Mouse (Mus musculus): ENCODE measurements at regions not wholly inside any gene's neighbourhood (a gene's known extent, or its start where the extent isn't known, plus 50 kb on each side); places are given as distances from the start of the nearest gene placed in this dataset.

DNA sequence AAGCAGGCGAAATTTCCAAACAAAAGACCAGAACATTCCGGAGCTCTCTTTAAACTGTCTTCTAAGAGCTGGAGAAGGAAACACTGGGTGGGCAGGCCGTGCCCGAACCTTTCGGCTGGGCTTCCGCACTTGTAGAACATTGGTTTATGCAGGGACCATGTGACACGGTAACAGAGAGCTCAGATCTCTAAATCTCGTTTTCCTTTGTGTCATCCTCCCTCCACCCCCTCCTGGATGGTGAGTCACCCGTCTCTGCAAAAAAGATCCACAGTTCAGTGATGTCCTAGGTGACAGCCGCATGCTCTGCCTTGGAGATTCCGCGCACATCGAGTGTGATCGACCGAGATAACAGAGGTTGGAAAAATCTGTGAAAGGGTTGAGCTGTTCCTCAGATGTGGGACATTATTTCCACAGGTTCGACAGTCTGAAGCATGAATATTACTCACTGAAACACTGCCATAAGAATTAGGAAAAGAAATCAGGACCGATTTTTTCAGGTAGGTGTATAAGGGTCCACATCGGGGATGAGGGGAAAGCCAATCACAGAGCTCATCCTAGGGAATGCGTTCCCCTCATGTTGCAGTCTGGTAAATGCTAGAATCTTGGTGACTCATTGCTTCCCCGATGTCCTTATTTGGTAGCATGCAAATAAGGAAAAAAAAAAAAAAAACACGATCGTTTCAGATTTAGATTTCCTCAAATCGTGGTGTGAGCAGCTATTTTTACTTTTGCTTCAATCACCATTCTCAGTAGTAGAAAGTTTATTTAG lies 70.0 kb upstream of the Foxo1 start:
- peak; percentile 42 to 43 for DNase-seq

DNA sequence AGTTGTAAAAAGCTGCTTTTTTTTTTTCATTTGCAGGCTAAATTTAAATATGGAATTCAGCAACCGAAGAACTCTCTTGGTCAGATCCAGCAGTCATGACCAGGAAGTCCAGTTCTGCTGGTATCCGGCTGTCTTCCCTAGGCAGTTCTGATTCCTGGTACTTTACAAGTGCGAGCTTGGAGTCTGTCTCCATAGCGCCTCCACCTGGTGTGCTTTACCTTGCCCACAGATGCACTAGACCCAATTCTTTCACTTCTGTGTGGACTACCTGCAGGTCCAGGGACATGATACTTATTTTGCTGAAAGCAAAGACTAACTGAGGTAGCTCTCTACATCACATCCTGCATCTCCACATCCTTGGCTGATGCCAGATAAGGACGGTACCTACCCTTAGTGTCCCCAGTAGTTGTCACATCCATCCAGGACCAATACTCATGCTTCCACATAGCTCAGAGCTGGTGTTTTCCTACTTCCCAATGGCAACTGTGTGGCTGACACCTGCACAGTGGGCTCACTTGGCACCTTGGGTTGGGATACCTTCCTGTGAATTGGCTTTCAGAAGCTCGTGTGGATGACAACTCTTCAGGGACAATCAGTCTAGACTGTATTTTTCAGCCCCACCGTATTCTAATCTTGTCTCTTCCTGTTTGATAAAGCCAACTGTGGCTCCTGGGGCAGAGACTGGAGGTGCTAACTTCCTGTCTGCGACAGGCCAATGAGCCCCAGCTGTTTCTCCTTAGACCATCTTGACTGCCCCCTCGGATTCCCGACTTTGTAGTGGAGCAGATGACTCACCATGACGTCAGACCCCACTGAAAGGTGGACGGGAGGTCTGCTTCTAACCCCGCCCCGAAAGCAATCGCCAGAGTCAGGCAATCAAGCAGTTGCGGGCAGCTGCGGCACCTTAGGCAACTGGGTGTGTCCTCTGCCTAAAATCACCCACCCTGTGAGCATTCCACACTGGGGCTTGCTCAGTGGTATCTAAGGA lies 69.1 kb upstream of the Foxo1 start:
- peak in 1 of 2 experiments; percentile 34 for DNase-seq

DNA sequence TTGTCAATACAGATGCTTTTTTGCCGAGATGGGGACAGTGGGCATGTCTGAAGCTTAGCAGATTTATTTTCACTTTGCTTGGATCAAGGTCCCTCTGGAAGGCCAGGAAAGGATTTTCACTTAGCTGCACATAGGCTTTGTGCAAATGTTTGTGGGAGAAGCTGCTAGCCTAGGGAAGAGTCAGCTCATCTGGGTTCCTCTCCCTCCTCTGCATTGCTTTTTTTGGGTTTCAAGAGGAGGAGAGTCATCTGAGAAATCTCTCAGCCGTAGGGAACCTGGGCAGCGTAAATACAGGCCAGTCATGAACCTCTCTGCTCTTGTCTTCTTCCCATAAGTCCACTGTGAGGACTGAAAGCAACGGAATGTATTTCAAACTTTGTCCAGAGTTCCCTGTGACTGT lies 68.0 kb upstream of the Foxo1 start:
- no peak for DNase-seq

DNA sequence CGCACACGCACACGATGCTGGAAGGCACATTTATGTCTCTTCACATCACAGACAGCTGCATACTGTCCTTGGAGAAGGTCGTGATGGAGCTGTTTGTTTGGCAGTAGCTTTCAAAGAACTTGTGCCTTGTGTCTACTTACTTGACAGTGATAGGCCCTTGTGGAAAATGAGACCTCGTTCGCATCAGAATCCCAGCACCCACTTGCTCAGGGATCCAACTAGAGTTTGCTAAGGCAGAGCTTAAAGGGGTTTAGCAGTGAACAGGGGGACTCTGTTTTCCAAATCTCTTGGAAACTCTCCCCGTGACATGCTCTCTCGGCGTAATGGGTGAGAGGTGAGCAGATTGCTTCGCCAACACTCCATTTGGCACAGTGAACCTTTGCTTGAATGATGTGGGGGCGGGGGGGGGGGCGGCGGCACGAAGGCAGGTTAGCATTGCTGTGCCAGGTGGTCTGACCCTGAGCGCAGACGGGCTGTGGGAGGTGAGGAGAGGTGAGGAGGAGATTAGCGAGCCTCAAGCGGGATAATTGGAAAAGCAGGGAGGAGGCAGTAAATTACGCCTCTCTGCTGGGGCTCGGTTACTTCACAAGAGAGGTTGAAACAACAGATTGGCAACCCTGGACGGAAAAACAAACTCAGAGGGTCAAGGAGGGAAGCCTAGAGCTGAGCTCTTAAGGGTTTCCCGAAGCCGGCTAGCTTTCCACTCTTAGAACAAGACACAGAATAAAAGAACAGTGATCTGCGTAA lies 57.4 kb upstream of the Foxo1 start:
- DNase-seq: peak; percentile 43 to 48

DNA sequence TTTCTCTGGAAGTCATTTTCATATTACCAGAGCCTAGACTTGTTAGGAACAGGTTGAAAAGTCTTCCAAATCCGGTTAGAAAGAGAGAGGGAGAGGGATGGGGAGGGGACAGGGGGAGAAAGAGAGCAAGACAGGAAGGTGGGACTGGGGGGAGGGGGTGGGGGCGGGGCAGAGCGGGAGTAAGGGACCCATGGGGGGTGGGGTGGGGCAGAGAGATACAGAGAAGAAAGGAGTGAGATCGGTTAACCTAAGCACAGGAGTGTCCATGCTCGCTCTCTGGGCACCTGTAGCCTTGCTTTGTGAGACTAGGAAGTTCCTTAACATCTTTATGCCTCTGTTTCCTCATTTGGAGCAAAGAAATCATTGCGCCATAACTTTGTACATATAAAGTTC lies 56.8 kb upstream of the Foxo1 start:
- DNase-seq: no peak

DNA sequence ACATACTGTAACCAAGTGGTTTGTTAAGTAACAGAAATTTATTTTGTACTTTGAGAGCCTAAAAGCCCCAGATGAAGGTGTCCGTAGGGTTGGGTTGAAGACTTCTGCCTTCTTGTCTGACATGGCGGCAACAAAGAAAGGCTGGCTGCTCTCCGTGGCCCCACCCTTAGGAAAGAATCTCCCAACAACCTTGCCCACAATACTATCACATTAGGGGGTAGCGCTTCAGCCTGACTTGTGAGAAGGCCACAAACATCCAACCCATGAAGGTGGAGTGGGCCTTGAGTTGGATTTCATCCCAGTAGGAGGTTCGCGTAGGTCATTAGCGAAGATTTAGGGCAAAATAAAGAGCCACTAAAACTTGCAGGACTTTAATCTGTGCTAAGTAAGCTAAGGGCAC lies 54.0 kb upstream of the Foxo1 start:
- DNase-seq: no peak

DNA sequence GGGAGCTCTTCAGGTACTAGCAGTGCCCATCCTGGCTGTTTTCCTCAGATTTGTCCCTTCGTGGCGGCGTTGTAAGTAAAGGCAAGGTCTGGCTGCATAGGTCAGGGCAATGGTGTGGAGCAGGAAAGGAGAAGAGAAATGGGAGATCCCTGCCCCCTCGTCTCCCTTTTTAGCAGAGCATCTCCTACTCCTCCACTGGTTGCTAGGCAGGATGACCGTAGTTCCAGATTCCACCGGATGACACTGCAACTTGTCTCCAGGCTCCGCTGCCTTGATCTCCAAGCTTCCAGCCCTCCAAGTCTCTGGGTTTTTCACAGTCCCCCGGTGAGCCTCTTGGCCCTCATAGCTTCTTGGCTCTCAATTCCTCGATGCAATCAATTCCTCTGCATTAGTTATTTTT lies 53.1 kb upstream of the Foxo1 start:
- DNase-seq: no peak
